Mouse (Mus musculus) heart, embryonic 12.5 days (tissue): ENCODE results near the gene Nfyb. TPM values are rescaled to one million over a fixed set of nuclear protein-coding genes. Genes with fewer than 3 reads are reported as not detected.

Experiments used
- ATAC-seq: fragments of 200-750 bp; cut with Nextera tagmentation; 2 replicates; pipeline ENCODE4 v1.8.0; 2017; ENCODE audit warnings: moderate TSS enrichment, moderate library complexity; ENCODE audit not compliant: insufficient number of reproducible peaks, low FRiP score
- H3K27ac ChIP-seq: fragments of 300-500 bp; sonication (generic); 2 replicates; pipeline ENCODE4 v1.5.1; 2016; ENCODE audit warnings: mild to moderate bottlenecking, moderate library complexity; ENCODE audit not compliant: poor library complexity, severe bottlenecking
- H3K27me3 ChIP-seq: fragments of 300-500 bp; sonication (generic); replicated peaks from 2 replicates; pipeline ENCODE4 v1.6.1; 2016; ENCODE audit warnings: mild to moderate bottlenecking, moderate library complexity
- H3K36me3 ChIP-seq: fragments of 300-500 bp; sonication (generic); 2 replicates; pipeline ENCODE4 v1.6.1; 2016; ENCODE audit warnings: mild to moderate bottlenecking, moderate library complexity
- H3K4me1 ChIP-seq: fragments of 300-500 bp; sonication (generic); replicated peaks from 2 replicates; pipeline ENCODE4 v1.6.1; 2016; ENCODE audit warnings: mild to moderate bottlenecking
- H3K4me2 ChIP-seq: fragments of 300-500 bp; sonication (generic); 2 replicates; pipeline ENCODE4 v1.6.1; 2016; ENCODE audit warnings: mild to moderate bottlenecking, moderate library complexity
- H3K4me3 ChIP-seq: fragments of 300-500 bp; sonication (generic); 2 replicates; pipeline ENCODE4 v1.5.1; 2016; ENCODE audit warnings: mild to moderate bottlenecking
- H3K9ac ChIP-seq: fragments of 300-500 bp; sonication (generic); 2 replicates; pipeline ENCODE4 v1.6.1; 2016; ENCODE audit warnings: mild to moderate bottlenecking, moderate library complexity
- H3K9me3 ChIP-seq: fragments of 300-500 bp; sonication (generic); replicated peaks from 2 replicates; pipeline ENCODE4 v1.6.1; 2016; ENCODE audit warnings: mild to moderate bottlenecking, moderate library complexity
- WGBS: fragments of 180-500 bp; shearing (Covaris S2); methylation state at CpG from one replicate; pipeline ENCODE4 v1.1.7; 2016; 5-methylcytosine and 5-hydroxymethylcytosine counted together
- polyA plus RNA-seq: library from polyadenylated mRNA; unstranded; fragments of >200 nt; fragmentation: Nextera tagmentation; extraction: Ambion mirVana; gene quantifications from 2 replicates; pipeline ENCODE4 v1.2.1, GENCODE M21; 2016

The Nfyb gene
- polyA plus RNA-seq, 1 experiment from 2014 or later = 28.1 TPM

GRCm38 (mm10) chr10:82759706-82760105 is 4.2 kb downstream of the Nfyb start:
- no peak overlapping the region for H3K4me2 ChIP-seq
- peaks cover 26% of the 10 kb centered on the region for H3K4me1 ChIP-seq
- H3K9ac ChIP-seq = no peak overlapping the region
- 0 out of 2 replicates have a peak, but pooled peaks cover 5% of the 10 kb centered on the region for H3K9me3 ChIP-seq
- no peaks in the 10 kb centered on the region for H3K27me3 ChIP-seq
- no peak overlapping the region for H3K4me3 ChIP-seq
- peaks cover 64% of the 10 kb centered on the region for H3K36me3 ChIP-seq
- no peak for ATAC-seq
- no peak overlapping the region for H3K27ac ChIP-seq
- WGBS = 91% methylated on average over 5 of the region's 5 CpGs

GRCm38 (mm10) chr10:82758878-82759277 is 5.1 kb downstream of the Nfyb start:
- no peak overlapping the region for H3K4me3 ChIP-seq
- no peak overlapping the region for H3K9ac ChIP-seq
- H3K27me3 ChIP-seq = no peaks in the 10 kb centered on the region
- peaks cover 72% of the 10 kb centered on the region for H3K36me3 ChIP-seq
- no peak for ATAC-seq
- H3K9me3 ChIP-seq = 0 out of 2 replicates have a peak, but pooled peaks cover 5% of the 10 kb centered on the region
- WGBS = 95% methylated on average over 3 of the region's 3 CpGs
- peaks cover 26% of the 10 kb centered on the region for H3K4me1 ChIP-seq
- H3K27ac ChIP-seq = no peak overlapping the region
- H3K4me2 ChIP-seq = no peak overlapping the region

- H3K9ac ChIP-seq = no peak overlapping the region
- ATAC-seq = no peak
- 0 out of 2 replicates have a peak, but pooled peaks cover 5% of the 10 kb centered on the region for H3K9me3 ChIP-seq
- no peaks in the 10 kb centered on the region for H3K27me3 ChIP-seq
- WGBS = 66% methylated on average over 6 of the region's 6 CpGs
- H3K27ac ChIP-seq = no peak overlapping the region
- no peak overlapping the region for H3K4me3 ChIP-seq
- H3K4me1 ChIP-seq = peaks cover 26% of the 10 kb centered on the region
- H3K36me3 ChIP-seq = peaks cover 77% of the 10 kb centered on the region
- no peak overlapping the region for H3K4me2 ChIP-seq
Measured at GRCm38 (mm10) chr10:82758368-82758767, 5.6 kb downstream of the Nfyb start.

- WGBS = 80% methylated on average over 9 of the region's 9 CpGs
Measured at GRCm38 (mm10) chr10:82757341-82757740, 6.6 kb downstream of the Nfyb start.

GRCm38 (mm10) chr10:82756466-82756865 is 7.5 kb downstream of the Nfyb start:
- H3K4me2 ChIP-seq = no peak overlapping the region
- H3K27ac ChIP-seq = no peak overlapping the region
- H3K27me3 ChIP-seq = no peaks in the 10 kb centered on the region
- peaks cover 94% of the 10 kb centered on the region for H3K36me3 ChIP-seq
- no peak overlapping the region for H3K9ac ChIP-seq
- ATAC-seq = no peak
- no peak overlapping the region for H3K4me3 ChIP-seq
- peaks cover 20% of the 10 kb centered on the region for H3K4me1 ChIP-seq
- 0 out of 2 replicates have a peak, but pooled peaks cover 5% of the 10 kb centered on the region for H3K9me3 ChIP-seq
- WGBS = 96% methylated on average over 9 of the region's 9 CpGs

More at GRCm38 (mm10) chr10:82757341-82757740, 6.6 kb downstream of the Nfyb start:
- no peak for ATAC-seq
- Histone ChIP-seq H3K4me2 (no peak overlapping the region), H3K27ac (no peak overlapping the region), H3K36me3 (peaks cover 86% of the 10 kb centered on the region), H3K4me1 (peaks cover 23% of the 10 kb centered on the region), H3K4me3 (no peak overlapping the region), H3K9me3 (0 out of 2 replicates have a peak, but pooled peaks cover 5% of the 10 kb centered on the region), H3K9ac (no peak overlapping the region), H3K27me3 (no peaks in the 10 kb centered on the region)

GRCm38 (mm10) chr10:82755213-82755890 is 8.6 kb downstream of the Nfyb start:
- no peak overlapping the region for H3K27ac ChIP-seq
- 96% methylated on average over 11 of the region's 11 CpGs for WGBS
- no peak overlapping the region for H3K4me2 ChIP-seq
- H3K27me3 ChIP-seq = no peaks in the 10 kb centered on the region
- H3K36me3 ChIP-seq = peaks cover 94% of the 10 kb centered on the region
- 0 out of 2 replicates have a peak, but pooled peaks cover 5% of the 10 kb centered on the region for H3K9me3 ChIP-seq
- no peak for ATAC-seq
- H3K4me3 ChIP-seq = no peak overlapping the region
- H3K9ac ChIP-seq = no peak overlapping the region
- peaks cover 8% of the 10 kb centered on the region for H3K4me1 ChIP-seq

- Histone ChIP-seq H3K9ac (no peak overlapping the region), H3K9me3 (0 out of 2 replicates have a peak, but pooled peaks cover 5% of the 10 kb centered on the region), H3K36me3 (peaks cover 90% of the 10 kb centered on the region), H3K4me2 (no peak overlapping the region), H3K4me1 (peaks cover 1% of the 10 kb centered on the region; the same call in 1 of the 2 replicates), H3K27ac (no peak overlapping the region), H3K4me3 (no peak overlapping the region), H3K27me3 (no peaks in the 10 kb centered on the region)
- ATAC-seq = no peak
- WGBS = 97% methylated on average over 1 of the region's 1 CpGs
Measured at GRCm38 (mm10) chr10:82754642-82755041, 9.3 kb downstream of the Nfyb start.

- no peak overlapping the region for H3K9ac ChIP-seq
- WGBS = 95% methylated on average over 3 of the region's 3 CpGs
- H3K9me3 ChIP-seq = 0 out of 2 replicates have a peak, but pooled peaks cover 5% of the 10 kb centered on the region
- H3K27me3 ChIP-seq = no peaks in the 10 kb centered on the region
- H3K4me3 ChIP-seq = no peak overlapping the region
- no peak for ATAC-seq
- H3K4me1 ChIP-seq = no peaks in the 10 kb centered on the region
- peaks cover 89% of the 10 kb centered on the region for H3K36me3 ChIP-seq
- H3K4me2 ChIP-seq = no peak overlapping the region
- H3K27ac ChIP-seq = no peak overlapping the region
Measured at GRCm38 (mm10) chr10:82752921-82753320, 11.0 kb downstream of the Nfyb start.

- Histone ChIP-seq H3K27ac (no peak overlapping the region), H3K4me3 (no peak overlapping the region), H3K27me3 (no peaks in the 10 kb centered on the region), H3K9me3 (0 out of 2 replicates have a peak, but pooled peaks cover 5% of the 10 kb centered on the region), H3K4me2 (no peak overlapping the region), H3K4me1 (no peaks in the 10 kb centered on the region), H3K36me3 (peaks cover 89% of the 10 kb centered on the region), H3K9ac (no peak overlapping the region)
- WGBS = 91% methylated on average over 6 of the region's 6 CpGs
- ATAC-seq = no peak
Measured at GRCm38 (mm10) chr10:82750778-82751177, 13.2 kb downstream of the Nfyb start.

- H3K4me1 ChIP-seq = no peaks in the 10 kb centered on the region
- H3K27me3 ChIP-seq = no peaks in the 10 kb centered on the region
- no peak overlapping the region for H3K9ac ChIP-seq
- no peak overlapping the region for H3K4me2 ChIP-seq
- no peak overlapping the region for H3K27ac ChIP-seq
- H3K9me3 ChIP-seq = no peaks in the 10 kb centered on the region
- peaks cover 73% of the 10 kb centered on the region for H3K36me3 ChIP-seq
- 85% methylated on average over 15 of the region's 15 CpGs for WGBS
- no peak for ATAC-seq
- H3K4me3 ChIP-seq = no peak overlapping the region
Measured at GRCm38 (mm10) chr10:82746988-82747850, 16.7 kb downstream of the Nfyb start.

GRCm38 (mm10) chr10:82745301-82745700 is 18.6 kb downstream of the Nfyb start:
- Histone ChIP-seq H3K4me3 (no peak overlapping the region), H3K4me2 (no peak overlapping the region), H3K4me1 (no peaks in the 10 kb centered on the region), H3K27ac (no peak overlapping the region), H3K9ac (no peak overlapping the region), H3K9me3 (no peaks in the 10 kb centered on the region), H3K36me3 (peaks cover 54% of the 10 kb centered on the region), H3K27me3 (no peaks in the 10 kb centered on the region)
- 87% methylated on average over 5 of the region's 5 CpGs for WGBS
- no peak for ATAC-seq
